34 mouse cellular contexts compared by ENCODE assay signal in the genomic region with DNA sequence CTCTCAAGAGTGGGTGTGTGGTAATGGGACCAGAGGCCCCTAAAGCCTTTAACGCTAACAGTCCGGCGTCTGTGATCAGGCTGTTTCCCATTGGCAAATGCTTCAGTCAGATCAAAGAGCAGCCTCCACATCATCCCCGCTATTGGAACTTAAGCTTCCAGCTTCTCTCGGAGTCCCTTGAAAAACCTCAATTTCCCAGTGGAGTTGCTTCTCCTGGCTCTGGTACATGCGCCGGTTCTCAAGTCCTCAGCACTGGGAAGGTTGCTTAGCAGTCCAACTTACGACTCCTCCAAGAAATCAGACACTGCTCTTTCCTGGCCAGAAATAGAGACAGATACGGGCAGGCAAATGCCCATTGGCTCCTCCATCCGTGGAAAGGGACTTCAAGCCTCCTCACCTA. TPM values are rescaled to one million over a fixed set of nuclear protein-coding genes. Genes with fewer than 3 reads are reported as not detected.
DNase-seq lines count a peak whose midpoint lies in the region; ATAC-seq and TF ChIP-seq lines count a peak whose summit lies in the region.
"Had no signal": no experiment of that assay in that cellular context is flagged by ENCODE, and none has a peak within 500 bp of the region (broad histone marks: within the 10 kb centered on the region; RNA-seq: fewer than 3 reads in every experiment).

No protein-coding gene starts in this region.

- no peak overlapping the region for H3K4me3 ChIP-seq in midbrain, embryonic 11.5 days (ENCODE audit: low read depth, low read length)
- no peak overlapping the region for H3K4me3 ChIP-seq in midbrain, embryonic 15.5 days
- no peak overlapping the region for H3K4me3 ChIP-seq in embryonic facial prominence, embryonic 11.5 days (ENCODE audit: low read depth, low read length)
- no peak overlapping the region for H3K4me3 ChIP-seq in stomach, postnatal 0 days (ENCODE audit: low read depth, low read length)
- no peak overlapping the region for H3K4me3 ChIP-seq in cerebellum, adult 2 months (replicated peaks; ENCODE audit: insufficient read depth, low read depth, low read length)
- H3K4me3 ChIP-seq: erythroblast, embryonic 14.5 days; forebrain, embryonic 12.5 days; heart, adult 2 months; hindbrain, embryonic 13.5 days; kidney, embryonic 15.5 days; midbrain, embryonic 12.5 days; neural tube, embryonic 12.5 days had no signal

- 83% methylated on average over 10 of the region's 10 CpGs for WGBS in midbrain, embryonic 11.5 days
- 76% methylated on average over 10 of the region's 10 CpGs for WGBS in midbrain, embryonic 15.5 days
- 58% methylated on average over 10 of the region's 10 CpGs for WGBS in embryonic facial prominence, embryonic 11.5 days
- 71% methylated on average over 10 of the region's 10 CpGs for WGBS in stomach, postnatal 0 days
- 74% methylated on average over 10 of the region's 10 CpGs for WGBS in cerebellum, adult 2 months

- no peaks in the 10 kb centered on the region for H3K4me1 ChIP-seq in midbrain, embryonic 11.5 days (ENCODE audit: control insufficient read depth, insufficient read depth, low read length)
- H3K4me1 ChIP-seq in midbrain, embryonic 15.5 days, result no peaks in the 10 kb centered on the region
- H3K4me1 ChIP-seq in embryonic facial prominence, embryonic 11.5 days (ENCODE audit: control insufficient read depth, insufficient read depth, low read length), result no peaks in the 10 kb centered on the region
- H3K4me1 ChIP-seq in stomach, postnatal 0 days (replicated peaks; ENCODE audit: control insufficient read depth, insufficient read depth), result no peaks in the 10 kb centered on the region
- no peaks in the 10 kb centered on the region for H3K4me1 ChIP-seq in cerebellum, adult 2 months (ENCODE audit: control insufficient read depth, insufficient read depth, low read length)
- H3K4me1 ChIP-seq: forebrain, embryonic 12.5 days; hindbrain, embryonic 13.5 days; kidney, embryonic 15.5 days; midbrain, embryonic 12.5 days; neural tube, embryonic 12.5 days had no signal

- no peak for ATAC-seq in midbrain, embryonic 11.5 days (ENCODE audit: low FRiP score)
- no peak for ATAC-seq in midbrain, embryonic 15.5 days (replicated peaks)
- no peak for ATAC-seq in embryonic facial prominence, embryonic 11.5 days (replicated peaks; ENCODE audit: insufficient number of reproducible peaks, low FRiP score, low TSS enrichment, low read depth)
- ATAC-seq in stomach, postnatal 0 days (ENCODE audit: low FRiP score, low TSS enrichment), result no peak
- no peak for ATAC-seq in cerebellum, adult (ENCODE audit: insufficient number of reproducible peaks, low FRiP score, low TSS enrichment)

- H3K9ac ChIP-seq in midbrain, embryonic 11.5 days (ENCODE audit: low read length), result no peak overlapping the region
- H3K9ac ChIP-seq in midbrain, embryonic 15.5 days, result no peak overlapping the region
- H3K9ac ChIP-seq in embryonic facial prominence, embryonic 11.5 days (replicated peaks; ENCODE audit: low read length), result no peak overlapping the region
- H3K9ac ChIP-seq in stomach, postnatal 0 days (ENCODE audit: low read length), result no peak overlapping the region
- H3K9ac ChIP-seq: forebrain, embryonic 12.5 days; hindbrain, embryonic 13.5 days; kidney, embryonic 15.5 days; midbrain, embryonic 12.5 days; neural tube, embryonic 12.5 days had no signal

- H3K27ac ChIP-seq in midbrain, embryonic 11.5 days (ENCODE audit: low read depth, low read length), result no peak overlapping the region
- no peak overlapping the region for H3K27ac ChIP-seq in midbrain, embryonic 15.5 days
- no peak overlapping the region for H3K27ac ChIP-seq in embryonic facial prominence, embryonic 11.5 days (replicated peaks; ENCODE audit: low read depth, low read length)
- peak overlapping the region; percentile 53; the same call in 1 of the 2 replicates for H3K27ac ChIP-seq in stomach, postnatal 0 days (replicated peaks)
- H3K27ac ChIP-seq in cerebellum, adult 2 months (ENCODE audit: insufficient read depth, low read length), result no peak overlapping the region
- H3K27ac ChIP-seq: forebrain, embryonic 12.5 days; heart, adult 2 months; hindbrain, embryonic 13.5 days; kidney, embryonic 15.5 days; midbrain, embryonic 12.5 days; neural tube, embryonic 12.5 days had no signal

- H3K9me3 ChIP-seq in midbrain, embryonic 11.5 days (ENCODE audit: control insufficient read depth, low read length), result no peaks in the 10 kb centered on the region
- H3K9me3 ChIP-seq in midbrain, embryonic 15.5 days, result no peaks in the 10 kb centered on the region
- H3K9me3 ChIP-seq in embryonic facial prominence, embryonic 11.5 days (replicated peaks; ENCODE audit: control insufficient read depth, low read length), result no peaks in the 10 kb centered on the region
- H3K9me3 ChIP-seq in stomach, postnatal 0 days (ENCODE audit: control insufficient read depth, low read length), result no peaks in the 10 kb centered on the region
- H3K9me3 ChIP-seq: forebrain, embryonic 12.5 days; hindbrain, embryonic 13.5 days; kidney, embryonic 15.5 days; midbrain, embryonic 12.5 days; neural tube, embryonic 12.5 days had no signal

- TF ChIP-seq CTCF in stomach, postnatal 0 days (IDR thresholded peaks at IDR 0.05; ENCODE audit: low read depth), result no peak
- no peak for TF ChIP-seq CTCF in cerebellum, adult 2 months (IDR thresholded peaks at IDR 0.05; ENCODE audit: borderline replicate concordance, insufficient read depth, low read depth, low read length)

- peak; percentile 36 for DNase-seq in gastrocnemius, postnatal 25 days
- DNase-seq in gastrocnemius, adult 18-20 months (ENCODE audit: low spot score), result no peak
- DNase-seq in midbrain, embryonic 11.5 days (ENCODE audit: low spot score, missing footprints), result peak; percentile 80
- DNase-seq in embryonic facial prominence, embryonic 11.5 days (ENCODE audit: low spot score), result peak; percentile 18
- no peak for DNase-seq in stomach, postnatal 0 days (ENCODE audit: low spot score)
- no peak for DNase-seq in cerebellum, adult 2 months
- DNase-seq: adrenal gland, postnatal 36 days; cerebellum, adult 8-10 months; gastrocnemius, postnatal 10 days; heart, adult 2 months; heart, postnatal 36 days; kidney, adult 11 months; kidney, postnatal 36 days; layer of hippocampus, postnatal 36 days; lung, adult 18-20 months; right cerebral cortex, postnatal 14 days; thymus, adult 2 months had no signal

- H3K36me3 ChIP-seq in midbrain, embryonic 11.5 days (ENCODE audit: control insufficient read depth, insufficient read depth, low read length), result no peaks in the 10 kb centered on the region
- H3K36me3 ChIP-seq in midbrain, embryonic 15.5 days (replicated peaks), result no peaks in the 10 kb centered on the region
- no peaks in the 10 kb centered on the region for H3K36me3 ChIP-seq in embryonic facial prominence, embryonic 11.5 days (replicated peaks; ENCODE audit: control insufficient read depth, insufficient read depth, low read depth, low read length)
- H3K36me3 ChIP-seq in stomach, postnatal 0 days (ENCODE audit: control insufficient read depth, insufficient read depth, low read length), result no peaks in the 10 kb centered on the region
- H3K36me3 ChIP-seq: forebrain, embryonic 12.5 days; hindbrain, embryonic 13.5 days; kidney, embryonic 15.5 days; midbrain, embryonic 12.5 days; neural tube, embryonic 12.5 days had no signal

- TF ChIP-seq POLR2A in cerebellum, adult 2 months (IDR thresholded peaks at IDR 0.05; ENCODE audit: borderline replicate concordance, insufficient read depth, low read length), result no peak

- no peak overlapping the region for H3K4me2 ChIP-seq in midbrain, embryonic 11.5 days
- H3K4me2 ChIP-seq in midbrain, embryonic 15.5 days, result no peak overlapping the region
- no peak overlapping the region for H3K4me2 ChIP-seq in embryonic facial prominence, embryonic 11.5 days (ENCODE audit: low read depth, low read length)
- H3K4me2 ChIP-seq in stomach, postnatal 0 days (replicated peaks; ENCODE audit: low read depth), result no peak overlapping the region
- H3K4me2 ChIP-seq: forebrain, embryonic 12.5 days; hindbrain, embryonic 13.5 days; kidney, embryonic 15.5 days; liver, embryonic 11.5 days; midbrain, embryonic 12.5 days; neural tube, embryonic 12.5 days had no signal

- H3K27me3 ChIP-seq in midbrain, embryonic 11.5 days (ENCODE audit: control insufficient read depth, insufficient read depth, low read length), result no peaks in the 10 kb centered on the region
- H3K27me3 ChIP-seq in midbrain, embryonic 15.5 days (replicated peaks), result no peaks in the 10 kb centered on the region
- H3K27me3 ChIP-seq in embryonic facial prominence, embryonic 11.5 days (ENCODE audit: control insufficient read depth, insufficient read depth, low read length), result no peaks in the 10 kb centered on the region
- H3K27me3 ChIP-seq in stomach, postnatal 0 days (ENCODE audit: control insufficient read depth, insufficient read depth, low read length), result no peaks in the 10 kb centered on the region
- H3K27me3 ChIP-seq in cerebellum, adult 2 months (ENCODE audit: control insufficient read depth, insufficient read depth, low read length), result no peaks in the 10 kb centered on the region
- H3K27me3 ChIP-seq: forebrain, embryonic 12.5 days; hindbrain, embryonic 13.5 days; kidney, embryonic 15.5 days; midbrain, embryonic 12.5 days; neural tube, embryonic 12.5 days had no signal

- no peak for TF ChIP-seq EP300 in stomach, postnatal 0 days (optimal IDR thresholded peaks at IDR 0.05)

RNA-seq across cellular contexts. Expression of gene Gm5426, which starts 37.4 kb away (rescaled TPM):
- not detected for total RNA-seq in gastrocnemius, postnatal 25 days (2021)
- not detected for total RNA-seq in gastrocnemius, adult 18-20 months (2021)
- polyA plus RNA-seq in midbrain, embryonic 11.5 days (2014; fragmentation: Nextera tagmentation; extraction: Ambion mirVana), result not detected in 2 replicates
- polyA plus RNA-seq in midbrain, embryonic 15.5 days (2015; fragmentation: Nextera tagmentation; extraction: Ambion mirVana), result not detected in 2 replicates
- not detected in 2 replicates for polyA plus RNA-seq in embryonic facial prominence, embryonic 11.5 days (2014; fragmentation: Nextera tagmentation; extraction: Ambion mirVana)
- not detected in 2 replicates for polyA plus RNA-seq in stomach, postnatal 0 days (2015; fragmentation: Nextera tagmentation; extraction: Ambion mirVana)
- polyA plus RNA-seq in cerebellum, adult 2 months (2012; rRNA removed), result not detected in 2 replicates
- total RNA-seq: adrenal gland, adult 18-20 months; adrenal gland, postnatal 36 days; common myeloid progenitor, adult 5-6 weeks; gastrocnemius, postnatal 10 days; heart, adult 2 months; heart, postnatal 36 days; layer of hippocampus, adult 8-10 months; layer of hippocampus, postnatal 36 days; left cerebral cortex, postnatal 10 days; megakaryocyte progenitor cell, adult 5-6 weeks had no signal
- polyA plus RNA-seq: erythroblast, embryonic 14.5 days; forebrain, embryonic 12.5 days; heart, adult 2 months; heart, embryonic 14.5 days; hindbrain, embryonic 13.5 days; kidney, embryonic 15.5 days; limb, embryonic 11.5 days; liver, embryonic 11.5 days; midbrain, embryonic 12.5 days; neural tube, embryonic 12.5 days; stomach, embryonic 14.5 days; thymus, adult 2 months had no signal

Comparison
In these comparisons a context has a peak if more than half of its experiments do, and no peak if none do; other contexts are left out.
1. DNase-seq: peak in gastrocnemius, postnatal 25 days (single experiment), midbrain, embryonic 11.5 days (single experiment) and embryonic facial prominence, embryonic 11.5 days (single experiment); none in gastrocnemius, adult 18-20 months (single experiment), stomach, postnatal 0 days (single experiment) and cerebellum, adult 2 months (0 of 2).